Mouse (Mus musculus): ENCODE results near the gene Cnih4. TPM values are rescaled to one million over a fixed set of nuclear protein-coding genes. Genes with fewer than 3 reads are reported as not detected.

Gene Cnih4
- 48.2 and 60.8 TPM in 2 replicates for polyA plus RNA-seq (2015; fragmentation: Nextera tagmentation; extraction: Ambion mirVana)

- H3K4me3 ChIP-seq, result peak within 1 kb of the TSS; percentile 88
- ATAC-seq (replicated peaks), result peak; percentile 100
- peaks cover 3% of the 10 kb centered on the region; the same call in 1 of the 2 replicates for H3K36me3 ChIP-seq (replicated peaks)
- WGBS, result under 1% methylated on average over 52 of the region's 52 CpGs
- H3K4me1 ChIP-seq, result peaks cover 19% of the 10 kb centered on the region
- H3K9me3 ChIP-seq, result no peaks in the 10 kb centered on the region
- H3K4me2 ChIP-seq, result peak within 1 kb of the TSS; percentile 59
- peak within 1 kb of the TSS; percentile 82 for H3K9ac ChIP-seq
- H3K27ac ChIP-seq, result peak within 1 kb of the TSS; percentile 81
- H3K27me3 ChIP-seq (replicated peaks), result no peaks in the 10 kb centered on the region
Measured at GRCm38 (mm10) chr1:181143950-181144836, at the start of gene Cnih4, which contains the start of gene Nvl. Cnih4 (plus strand) TSS chr1:181144693. Nvl (minus strand) TSS chr1:181144204.

GRCm38 (mm10) chr1:181117112-181117511, 27.4 kb upstream of the Cnih4 start:
- WGBS, result 97% methylated on average over 4 of the region's 4 CpGs
- H3K36me3 ChIP-seq (replicated peaks), result peaks cover 43% of the 10 kb centered on the region

GRCm38 (mm10) chr1:181124145-181124544, 20.3 kb upstream of the Cnih4 start:
- no peak overlapping the region for H3K9ac ChIP-seq
- H3K4me1 ChIP-seq, result no peaks in the 10 kb centered on the region
- no peak overlapping the region for H3K4me3 ChIP-seq
- H3K4me2 ChIP-seq, result no peak overlapping the region
- 94% methylated on average over 2 of the region's 2 CpGs for WGBS
- ATAC-seq (replicated peaks), result no peak
- H3K27me3 ChIP-seq (replicated peaks), result no peaks in the 10 kb centered on the region
- peaks cover 43% of the 10 kb centered on the region for H3K36me3 ChIP-seq (replicated peaks)
- no peak overlapping the region for H3K27ac ChIP-seq
- no peaks in the 10 kb centered on the region for H3K9me3 ChIP-seq

More at GRCm38 (mm10) chr1:181117112-181117511, 27.4 kb upstream of the Cnih4 start:
- Histone ChIP-seq H3K27ac (no peak overlapping the region), H3K4me2 (no peak overlapping the region), H3K9me3 (no peaks in the 10 kb centered on the region), H3K27me3 (replicated peaks) (no peaks in the 10 kb centered on the region), H3K4me1 (no peaks in the 10 kb centered on the region), H3K9ac (no peak overlapping the region), H3K4me3 (no peak overlapping the region)
- no peak for ATAC-seq (replicated peaks)

GRCm38 (mm10) chr1:181125916-181126315, 18.6 kb upstream of the Cnih4 start:
- no peak for ATAC-seq (replicated peaks)

GRCm38 (mm10) chr1:181126766-181127165, 17.7 kb upstream of the Cnih4 start:
- ATAC-seq (replicated peaks), result no peak
- WGBS, result 95% methylated on average over 9 of the region's 9 CpGs

More at GRCm38 (mm10) chr1:181125916-181126315, 18.6 kb upstream of the Cnih4 start:
- Histone ChIP-seq H3K27me3 (replicated peaks) (no peaks in the 10 kb centered on the region), H3K4me2 (no peak overlapping the region), H3K4me1 (no peaks in the 10 kb centered on the region), H3K27ac (no peak overlapping the region), H3K36me3 (replicated peaks) (peaks cover 53% of the 10 kb centered on the region), H3K4me3 (no peak overlapping the region), H3K9me3 (no peaks in the 10 kb centered on the region), H3K9ac (no peak overlapping the region)
- 97% methylated on average over 3 of the region's 3 CpGs for WGBS

GRCm38 (mm10) chr1:181131915-181132314, 12.6 kb upstream of the Cnih4 start:
- Histone ChIP-seq H3K27ac (no peak overlapping the region), H3K9ac (no peak overlapping the region), H3K9me3 (no peaks in the 10 kb centered on the region), H3K4me3 (no peak overlapping the region), H3K4me1 (no peaks in the 10 kb centered on the region), H3K36me3 (replicated peaks) (peaks cover 68% of the 10 kb centered on the region), H3K4me2 (no peak overlapping the region), H3K27me3 (replicated peaks) (no peaks in the 10 kb centered on the region)
- ATAC-seq (replicated peaks), result no peak
- WGBS, result 91% methylated on average over 6 of the region's 6 CpGs

More at GRCm38 (mm10) chr1:181126766-181127165, 17.7 kb upstream of the Cnih4 start:
- Histone ChIP-seq H3K9me3 (no peaks in the 10 kb centered on the region), H3K27me3 (replicated peaks) (no peaks in the 10 kb centered on the region), H3K27ac (no peak overlapping the region), H3K9ac (no peak overlapping the region), H3K4me3 (no peak overlapping the region), H3K4me1 (no peaks in the 10 kb centered on the region), H3K4me2 (no peak overlapping the region), H3K36me3 (replicated peaks) (peaks cover 57% of the 10 kb centered on the region)

- H3K36me3 ChIP-seq (replicated peaks), result peaks cover 25% of the 10 kb centered on the region
- WGBS, result 94% methylated on average over 7 of the region's 7 CpGs
- ATAC-seq (replicated peaks), result no peak
- no peak overlapping the region for H3K27ac ChIP-seq
- H3K9ac ChIP-seq, result no peak overlapping the region
- H3K4me3 ChIP-seq, result no peak overlapping the region
- H3K4me2 ChIP-seq, result no peak overlapping the region
- no peaks in the 10 kb centered on the region for H3K27me3 ChIP-seq (replicated peaks)
- H3K4me1 ChIP-seq, result peaks cover 8% of the 10 kb centered on the region
- H3K9me3 ChIP-seq, result no peaks in the 10 kb centered on the region
Measured at GRCm38 (mm10) chr1:181138730-181139129, 5.8 kb upstream of the Cnih4 start.

GRCm38 (mm10) chr1:181143609-181143949, 914 bp upstream of the Cnih4 start:
- peak overlapping the region; percentile 59 for H3K4me2 ChIP-seq
- H3K9me3 ChIP-seq, result no peaks in the 10 kb centered on the region
- H3K27me3 ChIP-seq (replicated peaks), result no peaks in the 10 kb centered on the region
- 1% methylated on average over 12 of the region's 12 CpGs for WGBS
- H3K4me1 ChIP-seq, result peaks cover 19% of the 10 kb centered on the region
- ATAC-seq (replicated peaks), result peak; percentile 59
- H3K9ac ChIP-seq, result peak overlapping the region; percentile 82
- H3K36me3 ChIP-seq (replicated peaks), result peaks cover 3% of the 10 kb centered on the region; the same call in 1 of the 2 replicates
- H3K27ac ChIP-seq, result peak overlapping the region; percentile 81
- peak overlapping the region; percentile 88 for H3K4me3 ChIP-seq

- 18% methylated on average over 12 of the region's 12 CpGs for WGBS
- no peaks in the 10 kb centered on the region for H3K27me3 ChIP-seq (replicated peaks)
- H3K27ac ChIP-seq, result peak overlapping the region; percentile 81
Measured at GRCm38 (mm10) chr1:181144966-181145365, 473 bp downstream of the Cnih4 start.

GRCm38 (mm10) chr1:181146187-181146586, 1.7 kb downstream of the Cnih4 start:
- no peaks in the 10 kb centered on the region for H3K9me3 ChIP-seq
- WGBS, result 93% methylated on average over 2 of the region's 2 CpGs
- H3K36me3 ChIP-seq (replicated peaks), result no peaks in the 10 kb centered on the region; the same call in 1 of the 2 replicates
- H3K27me3 ChIP-seq (replicated peaks), result no peaks in the 10 kb centered on the region
- H3K4me3 ChIP-seq, result no peak overlapping the region
- ATAC-seq (replicated peaks), result no peak
- H3K9ac ChIP-seq, result no peak overlapping the region
- H3K4me2 ChIP-seq, result no peak overlapping the region
- peaks cover 19% of the 10 kb centered on the region for H3K4me1 ChIP-seq
- no peak overlapping the region for H3K27ac ChIP-seq

More at GRCm38 (mm10) chr1:181144966-181145365, 473 bp downstream of the Cnih4 start:
- Histone ChIP-seq H3K9me3 (no peaks in the 10 kb centered on the region), H3K36me3 (replicated peaks) (no peaks in the 10 kb centered on the region; the same call in 1 of the 2 replicates), H3K4me1 (peaks cover 19% of the 10 kb centered on the region), H3K4me3 (peak overlapping the region; percentile 88), H3K9ac (peak overlapping the region; percentile 82; the same call in 1 of the 2 replicates), H3K4me2 (peak overlapping the region; percentile 59)
- ATAC-seq (replicated peaks), result no peak

GRCm38 (mm10) chr1:181148540-181148939, 4.0 kb downstream of the Cnih4 start:
- no peak overlapping the region for H3K27ac ChIP-seq
- no peak overlapping the region for H3K4me3 ChIP-seq
- no peaks in the 10 kb centered on the region for H3K9me3 ChIP-seq
- ATAC-seq (replicated peaks), result no peak
- no peaks in the 10 kb centered on the region for H3K36me3 ChIP-seq (replicated peaks)
- H3K27me3 ChIP-seq (replicated peaks), result no peaks in the 10 kb centered on the region
- H3K9ac ChIP-seq, result no peak overlapping the region
- no peak overlapping the region for H3K4me2 ChIP-seq
- 81% methylated on average over 5 of the region's 5 CpGs for WGBS
- H3K4me1 ChIP-seq, result peaks cover 26% of the 10 kb centered on the region

GRCm38 (mm10) chr1:181149373-181150017, 5.0 kb downstream of the Cnih4 start:
- H3K36me3 ChIP-seq (replicated peaks), result no peaks in the 10 kb centered on the region
- ATAC-seq (replicated peaks), result no peak
- H3K4me3 ChIP-seq, result no peak overlapping the region
- H3K9me3 ChIP-seq, result no peaks in the 10 kb centered on the region
- 84% methylated on average over 3 of the region's 3 CpGs for WGBS
- peaks cover 26% of the 10 kb centered on the region for H3K4me1 ChIP-seq
- no peak overlapping the region for H3K9ac ChIP-seq
- H3K4me2 ChIP-seq, result no peak overlapping the region
- H3K27ac ChIP-seq, result no peak overlapping the region
- no peaks in the 10 kb centered on the region for H3K27me3 ChIP-seq (replicated peaks)

All from midbrain, embryonic 15.5 days (tissue).